Mouse (Mus musculus): ENCODE data around the gene Olfr1368.

DNA sequence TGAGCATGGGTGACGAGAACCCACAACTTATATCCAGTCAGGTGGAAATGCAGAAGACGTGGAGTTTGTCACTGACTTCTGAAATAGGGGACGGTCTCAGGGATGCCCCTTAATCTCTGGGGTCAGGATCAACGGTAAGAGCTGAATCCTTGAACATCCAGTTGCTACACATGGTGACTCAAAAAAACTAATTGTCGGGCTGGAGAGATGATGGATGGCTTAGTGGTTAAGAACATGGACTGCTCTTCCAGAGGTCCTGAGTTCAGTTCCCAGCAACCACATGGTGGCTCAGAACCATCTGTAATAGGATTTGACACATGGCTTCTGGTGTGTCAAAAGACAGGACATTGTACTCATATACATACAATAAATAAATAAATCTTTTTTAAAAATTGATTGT, 10.2 kb upstream of the Olfr1368 start:
- no peak for TF ChIP-seq POLR2A (IDR thresholded peaks at IDR 0.05; ENCODE audit: control insufficient read depth, extremely low read depth, insufficient read depth, low read length, poor library complexity)
- TF ChIP-seq CTCF (IDR thresholded peaks at IDR 0.05; ENCODE audit: borderline replicate concordance, control insufficient read depth, extremely low read depth, insufficient read depth, low read length, poor library complexity): no peak

Measured in thymus, adult 2 months (tissue).